Mouse (Mus musculus) small intestine, adult 2 months (tissue): ENCODE results near the gene Odf2. TPM values are rescaled to one million over a fixed set of nuclear protein-coding genes. Genes with fewer than 3 reads are reported as not detected.

Experiments used
- H3K27ac ChIP-seq: fragments of 200-500 bp; 2 replicates; pipeline ENCODE4 v1.5.1; 2012; ENCODE audit warnings: low read depth, low read length, control low read depth, inconsistent platforms; ENCODE audit not compliant: insufficient read depth
- H3K27me3 ChIP-seq: fragments of 200-500 bp; 2 replicates; pipeline ENCODE4 v1.6.1; 2012; ENCODE audit warnings: mild to moderate bottlenecking, moderate library complexity, low read length, inconsistent platforms; ENCODE audit not compliant: control insufficient read depth, insufficient read depth
- H3K36me3 ChIP-seq: fragments of 200-500 bp; 2 replicates; pipeline ENCODE4 v1.6.1; 2012; ENCODE audit warnings: mild to moderate bottlenecking, low read length, control low read depth, inconsistent platforms; ENCODE audit not compliant: control insufficient read depth, insufficient read depth
- H3K4me1 ChIP-seq: fragments of 200-500 bp; 2 replicates; pipeline ENCODE4 v1.6.1; 2012; ENCODE audit warnings: low read length, inconsistent platforms, mixed read lengths; ENCODE audit not compliant: control insufficient read depth, insufficient read depth, insufficient read length
- H3K4me3 ChIP-seq: fragments of 200-500 bp; 2 replicates; pipeline ENCODE4 v1.5.1; 2012; ENCODE audit warnings: low read depth, mild to moderate bottlenecking, control low read depth, inconsistent platforms, low read length, moderate library complexity
- CTCF ChIP-seq: fragments of 200-500 bp; IDR thresholded peaks from 2 replicates; pipeline ENCODE4 v1.5.1; 2012; ENCODE audit warnings: low read depth, mild to moderate bottlenecking, control low read depth, inconsistent platforms, low read length, moderate library complexity, mixed read lengths; ENCODE audit not compliant: insufficient replicate concordance, insufficient read length; ENCODE audit errors: extremely low read depth
- POLR2A ChIP-seq: fragments of 200-500 bp; IDR thresholded peaks from 2 replicates; pipeline ENCODE4 v1.6.1; 2012; ENCODE audit warnings: low read depth, mild to moderate bottlenecking, control low read depth, inconsistent platforms, low read length, moderate library complexity
- whole genome bisulfite sequencing: fragments of 180-500 bp; shearing (Covaris S2); methylation state at CpG from one replicate; pipeline ENCODE4 v1.1.7; 2018; 5-methylcytosine and 5-hydroxymethylcytosine counted together
- polyA plus RNA-seq: library from polyadenylated mRNA; depleted of rRNA; stranded (reverse); fragments of >200 nt; gene quantifications from 2 replicates; pipeline ENCODE4 v1.2.3, GENCODE M21; 2012

The Odf2 gene
- polyA plus RNA-seq, 1 experiment: 14.0 TPM

- 33% methylated on average over 47 of the region's 47 CpGs for WGBS
- TF ChIP-seq POLR2A (no peak), CTCF (no peak)
- Histone ChIP-seq H3K27ac (no peak overlapping the region), H3K36me3 (peaks cover 17% of the 10 kb centered on the region), H3K4me3 (no peak overlapping the region), H3K27me3 (no peaks in the 10 kb centered on the region), H3K4me1 (no peaks in the 10 kb centered on the region)
These were observed 42.8 kb upstream of the Odf2 start for GRCm38 (mm10) chr2:29846061-29846853.

- 64% methylated on average over 3 of the region's 3 CpGs for WGBS
- TF ChIP-seq CTCF: no peak
- TF ChIP-seq POLR2A: no peak
- no peaks in the 10 kb centered on the region for H3K4me1 ChIP-seq
- H3K27ac ChIP-seq: no peak overlapping the region
- no peaks in the 10 kb centered on the region for H3K27me3 ChIP-seq
- H3K36me3 ChIP-seq: peaks cover 12% of the 10 kb centered on the region
- H3K4me3 ChIP-seq: no peak overlapping the region
These were observed 42.1 kb upstream of the Odf2 start for GRCm38 (mm10) chr2:29846911-29847310.

- peaks cover 1% of the 10 kb centered on the region; the same call in 1 of the 2 replicates for H3K36me3 ChIP-seq
- H3K4me3 ChIP-seq: no peak overlapping the region
- H3K27ac ChIP-seq: no peak overlapping the region
- no peaks in the 10 kb centered on the region for H3K4me1 ChIP-seq
- 58% methylated on average over 8 of the region's 8 CpGs for WGBS
- no peaks in the 10 kb centered on the region for H3K27me3 ChIP-seq
- no peak for TF ChIP-seq POLR2A
- no peak for TF ChIP-seq CTCF
These were observed 40.0 kb upstream of the Odf2 start for GRCm38 (mm10) chr2:29849041-29849440.

GRCm38 (mm10) chr2:29849841-29850480 is 39.1 kb upstream of the Odf2 start:
- 51% methylated on average over 5 of the region's 5 CpGs for WGBS
- no peaks in the 10 kb centered on the region for H3K4me1 ChIP-seq
- peaks cover under 1% of the 10 kb centered on the region; the same call in 1 of the 2 replicates for H3K36me3 ChIP-seq
- no peaks in the 10 kb centered on the region for H3K27me3 ChIP-seq
- TF ChIP-seq CTCF (no peak), POLR2A (no peak)
- H3K27ac ChIP-seq: no peak overlapping the region
- no peak overlapping the region for H3K4me3 ChIP-seq

GRCm38 (mm10) chr2:29852957-29853485 is 36.0 kb upstream of the Odf2 start:
- Histone ChIP-seq H3K36me3 (no peaks in the 10 kb centered on the region), H3K27ac (no peak overlapping the region), H3K4me1 (no peaks in the 10 kb centered on the region), H3K4me3 (no peak overlapping the region), H3K27me3 (no peaks in the 10 kb centered on the region)
- TF ChIP-seq POLR2A (no peak), CTCF (no peak)
- 41% methylated on average over 4 of the region's 4 CpGs for WGBS

GRCm38 (mm10) chr2:29853736-29854135 is 35.3 kb upstream of the Odf2 start:
- Histone ChIP-seq H3K27me3 (no peaks in the 10 kb centered on the region), H3K4me3 (no peak overlapping the region), H3K36me3 (no peaks in the 10 kb centered on the region), H3K27ac (no peak overlapping the region), H3K4me1 (no peaks in the 10 kb centered on the region)
- WGBS: 38% methylated on average over 5 of the region's 5 CpGs
- TF ChIP-seq CTCF: no peak
- no peak for TF ChIP-seq POLR2A

- WGBS: 75% methylated on average over 10 of the region's 10 CpGs
- Histone ChIP-seq H3K27me3 (no peaks in the 10 kb centered on the region), H3K4me3 (no peak overlapping the region), H3K36me3 (no peaks in the 10 kb centered on the region), H3K27ac (no peak overlapping the region), H3K4me1 (no peaks in the 10 kb centered on the region)
- TF ChIP-seq POLR2A (no peak), CTCF (no peak)
These were observed 33.3 kb upstream of the Odf2 start for GRCm38 (mm10) chr2:29855585-29856210.
